Mouse (Mus musculus): ENCODE data around the gene Fchsd2.

DNA sequence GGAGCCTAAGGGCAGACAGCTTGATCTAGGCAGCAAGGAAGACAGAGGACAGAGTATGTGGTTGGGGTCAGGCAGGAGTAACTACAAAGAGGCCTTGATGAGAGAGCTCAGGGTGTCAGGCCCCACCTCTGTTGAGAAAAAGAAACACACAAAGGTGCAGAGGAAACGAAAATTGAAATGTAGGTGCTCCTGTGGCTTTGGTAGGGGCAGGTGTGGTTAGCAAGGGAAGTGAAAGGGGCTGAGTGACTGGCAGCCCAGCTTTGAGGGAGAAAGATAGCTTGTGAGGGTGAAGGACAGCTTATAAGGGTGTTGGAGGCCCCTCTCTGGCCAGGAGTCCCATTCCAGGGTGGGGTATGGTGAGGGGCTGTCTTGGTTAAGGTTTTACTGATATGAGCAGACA is 2.1 kb downstream of the Fchsd2 start:
- TF ChIP-seq CTCF (conservative IDR thresholded peaks at IDR 0.05; ENCODE audit: low read length) = no peak
- TF ChIP-seq POU5F1 (IDR thresholded peaks at IDR 0.05; ENCODE audit: borderline replicate concordance, low read length) = no peak
